Mouse (Mus musculus) embryonic facial prominence, embryonic 14.5 days (tissue): ENCODE data around the gene D930007J09Rik. TPM values are rescaled to one million over a fixed set of nuclear protein-coding genes. Genes with fewer than 3 reads are reported as not detected.

ENCODE experiments used
- ATAC-seq: fragments of 200-750 bp; cut with Nextera tagmentation; 2 replicates; pipeline ENCODE4 v1.8.0; 2017; ENCODE audit warnings: low read depth, moderate number of reproducible peaks, moderate TSS enrichment
- DNase-seq: peaks from one replicate; pipeline ENCODE4 v3.0.0-alpha.2; 2015; ENCODE audit warnings: low spot score
- H3K27ac ChIP-seq: fragments of 300-500 bp; sonication (generic); replicated peaks from 2 replicates; pipeline ENCODE4 v1.5.1; 2014; ENCODE audit warnings: low read depth, mild to moderate bottlenecking, low read length, moderate library complexity
- H3K27me3 ChIP-seq: fragments of 300-500 bp; sonication (generic); replicated peaks from 2 replicates; pipeline ENCODE4 v1.6.1; 2014; ENCODE audit warnings: low read length; ENCODE audit not compliant: control insufficient read depth, insufficient read depth
- H3K36me3 ChIP-seq: fragments of 300-500 bp; sonication (generic); 2 replicates; pipeline ENCODE4 v1.6.1; 2014; ENCODE audit warnings: low read length, mixed read lengths; ENCODE audit not compliant: control insufficient read depth, insufficient read depth
- H3K4me1 ChIP-seq: fragments of 300-500 bp; sonication (generic); 2 replicates; pipeline ENCODE4 v1.6.1; 2014; ENCODE audit warnings: antibody characterized with exemption, low read length; ENCODE audit not compliant: control insufficient read depth, insufficient read depth
- H3K4me2 ChIP-seq: fragments of 300-500 bp; sonication (generic); 2 replicates; pipeline ENCODE4 v1.6.1; 2014; ENCODE audit warnings: low read depth, mild to moderate bottlenecking, low read length, moderate library complexity, mixed read lengths
- H3K4me3 ChIP-seq: fragments of 300-500 bp; sonication (generic); 2 replicates; pipeline ENCODE4 v1.5.1; 2014; ENCODE audit warnings: low read depth, mild to moderate bottlenecking, low read length
- H3K9ac ChIP-seq: fragments of 300-500 bp; sonication (generic); 2 replicates; pipeline ENCODE4 v1.6.1; 2014; ENCODE audit warnings: low read depth, mild to moderate bottlenecking, low read length, moderate library complexity, mixed read lengths
- H3K9me3 ChIP-seq: fragments of 300-500 bp; sonication (generic); 2 replicates; pipeline ENCODE4 v1.6.1; 2016; ENCODE audit warnings: low read length; ENCODE audit not compliant: control insufficient read depth
- WGBS: fragments of 180-500 bp; shearing (Covaris S2); extraction: QIAGEN DNeasy Blood & Tissue Kit; methylation state at CpG from one replicate; pipeline ENCODE4 v1.1.7; 2014; 5-methylcytosine and 5-hydroxymethylcytosine counted together
- polyA plus RNA-seq: library from polyadenylated mRNA; unstranded; fragments of >200 nt; fragmentation: Nextera tagmentation; extraction: Ambion mirVana; gene quantifications from 2 replicates; pipeline ENCODE4 v1.2.1, GENCODE M21; 2014

D930007J09Rik gene
- polyA plus RNA-seq, 1 experiment from 2014 or later = not detected

DNA sequence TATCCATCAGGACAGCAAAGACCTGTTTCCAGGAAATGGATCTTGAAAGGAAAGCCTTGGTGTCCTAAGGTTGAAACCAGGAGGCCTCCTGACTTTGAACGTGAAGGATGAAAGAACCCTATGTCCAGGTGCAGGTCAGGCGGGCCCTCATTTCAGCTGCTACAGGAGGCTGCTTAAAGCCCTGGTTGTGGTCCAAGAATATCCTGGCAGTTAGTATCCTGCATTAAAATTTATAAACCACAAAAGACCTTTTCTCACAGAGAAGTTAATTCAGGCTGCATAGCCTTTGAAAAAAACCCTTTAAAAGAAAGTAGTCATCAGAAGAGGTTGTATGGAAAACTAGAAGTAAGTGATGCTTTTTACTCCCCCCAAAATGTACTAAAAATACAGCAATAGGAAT lies 41.9 kb downstream of the D930007J09Rik start:
- no peak for ATAC-seq
- Histone ChIP-seq H3K4me3 (no peak overlapping the region), H3K36me3 (no peaks in the 10 kb centered on the region), H3K27ac (no peak overlapping the region; the same call in 1 of the 2 replicates), H3K4me1 (no peaks in the 10 kb centered on the region), H3K4me2 (no peak overlapping the region), H3K9me3 (no peaks in the 10 kb centered on the region), H3K9ac (no peak overlapping the region), H3K27me3 (no peaks in the 10 kb centered on the region)
- 69% methylated on average over 2 of the region's 2 CpGs for WGBS
- DNase-seq = peak; percentile 28

DNA sequence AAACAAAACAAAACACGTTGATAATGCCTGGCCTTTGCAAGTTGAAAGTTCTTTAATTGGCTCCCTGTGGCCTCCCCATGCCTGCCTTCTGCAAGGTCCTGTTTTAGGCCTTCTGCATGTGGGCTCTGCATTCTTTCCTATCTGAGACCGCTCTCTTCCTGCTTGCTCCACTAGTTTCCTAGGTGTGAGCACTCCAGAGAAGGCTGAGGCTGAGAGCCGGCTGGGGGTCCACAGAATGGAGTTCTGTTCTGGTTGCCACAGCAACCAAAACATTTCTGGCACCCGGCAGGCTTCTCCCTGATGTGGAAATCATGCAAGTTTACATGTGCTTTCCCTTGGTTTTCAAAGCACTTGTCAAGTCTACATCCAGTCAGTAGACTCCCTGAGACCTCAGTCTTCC lies 43.6 kb downstream of the D930007J09Rik start:
- H3K4me1 ChIP-seq = no peaks in the 10 kb centered on the region
- H3K27me3 ChIP-seq = no peaks in the 10 kb centered on the region
- H3K36me3 ChIP-seq = no peaks in the 10 kb centered on the region
- no peaks in the 10 kb centered on the region for H3K9me3 ChIP-seq
- DNase-seq = peak; percentile 38
- H3K4me3 ChIP-seq = no peak overlapping the region
- H3K9ac ChIP-seq = no peak overlapping the region
- no peak overlapping the region for H3K27ac ChIP-seq
- WGBS = 24% methylated on average over 4 of the region's 4 CpGs
- no peak overlapping the region for H3K4me2 ChIP-seq
- no peak for ATAC-seq

Other genes starting within 250 kb of the D930007J09Rik start
- 14.4 and 22.8 TPM in 2 replicates for gene Mylk4, start 18.9 kb downstream of the D930007J09Rik start, polyA plus RNA-seq
- gene Wrnip1, start 811 bp downstream of the D930007J09Rik start, polyA plus RNA-seq = 27.8 and 27.9 TPM in 2 replicates
- gene Serpinb1a, start 48.3 kb upstream of the D930007J09Rik start, polyA plus RNA-seq = 24.2 and 34.9 TPM in 2 replicates
- gene Serpinb1c, start 95.4 kb upstream of the D930007J09Rik start, polyA plus RNA-seq = not detected in 2 replicates
- gene Serpinb6b, start 162.4 kb upstream of the D930007J09Rik start, polyA plus RNA-seq = 2.4 and 3.0 TPM in 2 replicates
- gene Serpinb9, start 200.4 kb upstream of the D930007J09Rik start, polyA plus RNA-seq = 6.5 and 6.7 TPM in 2 replicates
- 0.14 and 0.17 TPM in 2 replicates for gene Serpinb9b, start 224.6 kb upstream of the D930007J09Rik start, polyA plus RNA-seq